Comparison of ENCODE assay signal across 8 mouse cellular contexts in the genomic region with DNA sequence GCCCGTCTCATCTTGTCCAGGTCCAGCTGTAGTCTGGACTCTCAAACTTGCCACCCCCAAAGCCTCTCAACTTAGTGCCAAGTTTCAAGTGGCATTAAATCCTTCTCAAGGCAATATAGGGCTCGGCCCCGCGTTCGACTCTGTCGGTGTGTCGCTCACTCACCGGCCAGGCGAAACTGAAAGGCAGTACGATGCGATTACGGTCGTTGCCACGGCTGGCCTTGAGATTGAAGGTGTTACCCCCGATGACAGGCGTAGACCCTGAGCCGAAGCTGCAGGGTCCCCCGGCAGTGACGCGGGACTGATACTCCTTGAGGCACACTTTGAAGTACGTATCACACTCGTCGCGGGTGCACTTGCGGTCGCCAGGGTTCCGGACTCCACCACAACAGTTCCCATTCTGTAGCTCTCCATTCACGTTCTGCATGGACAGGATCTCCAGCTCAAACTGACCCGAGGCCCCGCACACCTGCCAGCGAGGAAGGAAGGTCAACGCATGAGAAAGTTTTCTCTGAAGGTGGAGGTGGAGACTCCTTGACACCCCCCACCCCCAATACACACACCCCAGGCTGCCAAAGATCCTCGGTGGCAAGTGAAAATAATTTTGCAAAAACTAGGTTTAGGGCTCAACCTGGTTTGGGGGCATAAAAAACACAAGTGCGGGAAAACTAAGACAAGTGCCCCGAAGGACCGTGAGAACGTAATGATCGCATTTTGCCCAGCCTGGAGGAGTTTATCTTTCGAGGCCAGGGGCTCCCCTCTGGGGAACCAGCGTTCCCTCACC. TPM values are rescaled to one million over a fixed set of nuclear protein-coding genes. Genes with fewer than 3 reads are reported as not detected.
DNase-seq lines count a peak whose midpoint lies in the region; ATAC-seq and TF ChIP-seq lines count a peak whose summit lies in the region.

No protein-coding gene starts in this region.

- no peaks in the 10 kb centered on the region; the same call in 1 of the 2 replicates for H3K4me1 ChIP-seq in bone marrow, adult 2 months (ENCODE audit: control insufficient read depth, insufficient read depth, low read length)
- peaks cover 21% of the 10 kb centered on the region for H3K4me1 ChIP-seq in kidney, embryonic 14.5 days (ENCODE audit: control insufficient read depth, insufficient read depth, low read length)
- H3K4me1 ChIP-seq in stomach, embryonic 16.5 days (ENCODE audit: control insufficient read depth, insufficient read depth, low read length), result peaks cover 16% of the 10 kb centered on the region

- ATAC-seq in kidney, embryonic 14.5 days (ENCODE audit: low FRiP score, low TSS enrichment), result no peak
- no peak for ATAC-seq in stomach, embryonic 16.5 days (ENCODE audit: insufficient read depth, low FRiP score)

- H3K4me3 ChIP-seq in bone marrow, adult 2 months (replicated peaks; ENCODE audit: control insufficient read depth, low read depth, low read length), result peak overlapping the region; percentile 66
- H3K4me3 ChIP-seq in kidney, embryonic 14.5 days (ENCODE audit: low read length), result peak overlapping the region; percentile 71
- H3K4me3 ChIP-seq in stomach, embryonic 16.5 days (replicated peaks; ENCODE audit: low read length), result peak overlapping the region; percentile 70

- WGBS in bone marrow, adult 2 months, result under 1% methylated on average over 40 of the region's 40 CpGs
- WGBS in kidney, embryonic 14.5 days, result under 1% methylated on average over 40 of the region's 40 CpGs
- WGBS in stomach, embryonic 16.5 days, result under 1% methylated on average over 40 of the region's 40 CpGs

- DNase-seq in ovary, postnatal 36 days (ENCODE audit: low spot score), result peak; percentile 29
- DNase-seq in ovary, adult 18-20 months (ENCODE audit: low spot score), result no peak
- DNase-seq in heart, adult 18-20 months, result peak; percentile 46 to 76
- DNase-seq in lung, postnatal 14 days, result peak; percentile 46
- no peak for DNase-seq in left cerebral cortex, adult 18-20 months (ENCODE audit: low spot score in 2 of 2)

- peak overlapping the region; percentile 87 for H3K4me2 ChIP-seq in kidney, embryonic 14.5 days (replicated peaks; ENCODE audit: low read depth, low read length)
- H3K4me2 ChIP-seq in stomach, embryonic 16.5 days (ENCODE audit: low read depth, low read length), result peak overlapping the region; percentile 75

- H3K27me3 ChIP-seq in kidney, embryonic 14.5 days (ENCODE audit: control insufficient read depth, insufficient read depth, low read length), result no peaks in the 10 kb centered on the region
- H3K27me3 ChIP-seq in stomach, embryonic 16.5 days (ENCODE audit: control insufficient read depth, insufficient read depth, low read length), result no peaks in the 10 kb centered on the region

- H3K9me3 ChIP-seq in kidney, embryonic 14.5 days (ENCODE audit: control insufficient read depth, low read length), result no peaks in the 10 kb centered on the region
- H3K9me3 ChIP-seq in stomach, embryonic 16.5 days (replicated peaks; ENCODE audit: control insufficient read depth, low read length), result no peaks in the 10 kb centered on the region

- H3K9ac ChIP-seq in kidney, embryonic 14.5 days (ENCODE audit: low read depth, low read length), result peak overlapping the region; percentile 83
- peak overlapping the region; percentile 86 for H3K9ac ChIP-seq in stomach, embryonic 16.5 days (ENCODE audit: low read length)

- peak overlapping the region; percentile 15 for H3K27ac ChIP-seq in bone marrow, adult 2 months (ENCODE audit: control insufficient read depth, insufficient read depth, low read depth, low read length, poor library complexity)
- peak overlapping the region; percentile 89 for H3K27ac ChIP-seq in kidney, embryonic 14.5 days (ENCODE audit: low read depth, low read length)
- peak overlapping the region; percentile 99 for H3K27ac ChIP-seq in stomach, embryonic 16.5 days (ENCODE audit: low read length)

- no peak for TF ChIP-seq CTCF in bone marrow, adult 2 months (IDR thresholded peaks at IDR 0.05; ENCODE audit: control insufficient read depth, insufficient read depth, low read length)

- no peaks in the 10 kb centered on the region for H3K36me3 ChIP-seq in kidney, embryonic 14.5 days (ENCODE audit: control insufficient read depth, insufficient read depth, low read length)
- no peaks in the 10 kb centered on the region for H3K36me3 ChIP-seq in stomach, embryonic 16.5 days (ENCODE audit: control insufficient read depth, insufficient read depth, low read length)

- no peak for TF ChIP-seq POLR2A in bone marrow, adult 2 months (IDR thresholded peaks at IDR 0.05; ENCODE audit: borderline replicate concordance, control insufficient read depth, low read depth, low read length)

RNA-seq across cellular contexts. Expression of a gene that starts 1.0 kb away (rescaled TPM):
- 2.3 and 3.9 TPM in 2 replicates for polyA plus RNA-seq in bone marrow, adult 2 months (2011; ENCODE audit: insufficient read depth, insufficient read length, low replicate concordance, missing spikeins)
- total RNA-seq in heart, adult 18-20 months (2021), result 1 to 10 TPM; 7.1 to 9.1 TPM
- polyA plus RNA-seq in kidney, embryonic 14.5 days (2014; fragmentation: Nextera tagmentation; extraction: Ambion mirVana), result 36.6 and 56.2 TPM in 2 replicates
- polyA plus RNA-seq in stomach, embryonic 16.5 days (2015; fragmentation: Nextera tagmentation; extraction: Ambion mirVana), result 10.9 and 12.0 TPM in 2 replicates
- total RNA-seq in left cerebral cortex, adult 18-20 months (2021), result 1 to 10 TPM; 5.6 to 6.7 TPM

Comparison
In these comparisons a context has a peak if more than half of its experiments do, and no peak if none do; other contexts are left out.
1. DNase-seq: peak in ovary, postnatal 36 days (single experiment), heart, adult 18-20 months (2 of 2) and lung, postnatal 14 days (single experiment); none in ovary, adult 18-20 months (single experiment) and left cerebral cortex, adult 18-20 months (0 of 2).
2. H3K27ac ChIP-seq: peak in every context shown above with its lines; median percentile 99 in stomach, embryonic 16.5 days; 89 in kidney, embryonic 14.5 days; 15 in bone marrow, adult 2 months.
3. Peak in every context shown above with its lines, with median percentiles within 50 percentile points of each other: H3K4me3 ChIP-seq.